In genomic region chr8:95314707-95315106, GRCm38 (mm10) we compare ENCODE assay signal across 26 mouse cellular contexts. TPM values are rescaled to one million over a fixed set of nuclear protein-coding genes. Genes with fewer than 3 reads are reported as not detected.
DNase-seq lines count a peak whose midpoint lies in the region; ATAC-seq and TF ChIP-seq lines count a peak whose summit lies in the region.
"Had no signal": no experiment of that assay in that cellular context is flagged by ENCODE, and none has a peak within 500 bp of the region (broad histone marks: within the 10 kb centered on the region; RNA-seq: fewer than 3 reads in every experiment).

No protein-coding gene starts in this region.

- H3K4me1 ChIP-seq in hindbrain, embryonic 14.5 days (replicated peaks; ENCODE audit: control insufficient read depth, insufficient read depth, low read length) = no peaks in the 10 kb centered on the region
- H3K4me1 ChIP-seq in kidney, adult 2 months (ENCODE audit: control insufficient read depth, insufficient read depth, low read length) = peaks cover 5% of the 10 kb centered on the region; the same call in 1 of the 2 replicates

- no peak overlapping the region for H3K4me3 ChIP-seq in layer of hippocampus, adult 2 months
- no peak overlapping the region for H3K4me3 ChIP-seq in hindbrain, embryonic 14.5 days (replicated peaks; ENCODE audit: low read length)
- no peak overlapping the region for H3K4me3 ChIP-seq in kidney, adult 2 months (ENCODE audit: insufficient read depth, low read depth, low read length)
- H3K4me3 ChIP-seq: embryonic facial prominence, embryonic 10.5 days; forebrain, embryonic 13.5 days; heart, embryonic 12.5 days had no signal

- DNase-seq in adrenal gland, adult 8-10 months = peak; percentile 43
- DNase-seq in adrenal gland, adult 18-20 months (ENCODE audit: low spot score in 2 of 2) = no peak
- no peak for DNase-seq in layer of hippocampus, adult 2 months (ENCODE audit: low spot score in 2 of 2)
- no peak for DNase-seq in layer of hippocampus, adult 9-11 months
- peak; percentile 78 for DNase-seq in 416B (ENCODE audit: low read depth)
- peak; percentile 44 for DNase-seq in adrenal gland, postnatal 10 days
- DNase-seq in hindbrain, embryonic 14.5 days (ENCODE audit: low spot score) = no peak
- no peak for DNase-seq in kidney, adult 2 months
- DNase-seq: B cell, adult 2 months; cerebellum, adult 2 months; cerebellum, postnatal 10 days; forebrain, postnatal 0 days; gastrocnemius, postnatal 25 days; heart, adult 11 months; heart, postnatal 36 days had no signal

- TF ChIP-seq CTCF in layer of hippocampus, adult 2 months (conservative IDR thresholded peaks at IDR 0.05) = peak; percentile 51
- TF ChIP-seq CTCF in kidney, adult 2 months (conservative IDR thresholded peaks at IDR 0.05; ENCODE audit: insufficient read depth, insufficient read length, low read depth, low read length) = no peak

- ATAC-seq in hindbrain, embryonic 14.5 days (ENCODE audit: low FRiP score) = no peak
- ATAC-seq: activated CD4-positive, CD25-positive, alpha-beta regulatory T cell, adult 4 months; forebrain, embryonic 13.5 days; forebrain, postnatal 0 days; hindbrain, embryonic 16.5 days; inflammation-experienced regulatory T-cells, adult 6 months; intestine, postnatal 0 days; Patski had no signal

- TF ChIP-seq POLR2A in kidney, adult 2 months (IDR thresholded peaks at IDR 0.05; ENCODE audit: low read depth, low read length) = no peak

- H3K9ac ChIP-seq in hindbrain, embryonic 14.5 days = no peak overlapping the region
- H3K9ac ChIP-seq: forebrain, embryonic 13.5 days; forebrain, postnatal 0 days; heart, embryonic 12.5 days had no signal

- H3K36me3 ChIP-seq in hindbrain, embryonic 14.5 days (replicated peaks; ENCODE audit: control insufficient read depth, insufficient read depth) = no peaks in the 10 kb centered on the region
- H3K36me3 ChIP-seq in kidney, adult 2 months (ENCODE audit: control insufficient read depth, insufficient read depth, low read length) = no peaks in the 10 kb centered on the region
- H3K36me3 ChIP-seq: embryonic facial prominence, embryonic 10.5 days; heart, embryonic 12.5 days had no signal

- 84% methylated on average over 2 of the region's 2 CpGs for WGBS in hindbrain, embryonic 14.5 days
- WGBS in kidney, adult 2 months = 52% methylated on average over 2 of the region's 2 CpGs

- no peak overlapping the region for H3K27ac ChIP-seq in layer of hippocampus, adult 2 months
- H3K27ac ChIP-seq in hindbrain, embryonic 14.5 days = no peak overlapping the region
- no peak overlapping the region for H3K27ac ChIP-seq in kidney, adult 2 months (ENCODE audit: insufficient read depth, low read depth, low read length)
- H3K27ac ChIP-seq: embryonic facial prominence, embryonic 10.5 days; forebrain, embryonic 13.5 days had no signal

- no peak overlapping the region for H3K4me2 ChIP-seq in hindbrain, embryonic 14.5 days (replicated peaks)
- H3K4me2 ChIP-seq: forebrain, embryonic 13.5 days; heart, embryonic 12.5 days had no signal

- no peaks in the 10 kb centered on the region for H3K27me3 ChIP-seq in hindbrain, embryonic 14.5 days (ENCODE audit: control insufficient read depth, insufficient read depth, low read length)
- no peaks in the 10 kb centered on the region for H3K27me3 ChIP-seq in kidney, adult 2 months (replicated peaks; ENCODE audit: control insufficient read depth, insufficient read depth, low read length)

- H3K9me3 ChIP-seq in hindbrain, embryonic 14.5 days (ENCODE audit: control insufficient read depth, low read length) = no peaks in the 10 kb centered on the region
- H3K9me3 ChIP-seq: forebrain, embryonic 13.5 days had no signal

RNA-seq across cellular contexts. Expression of gene Tepp, which starts 4.3 kb away (rescaled TPM):
- 1 to 10 TPM; 1.5 to 1.7 (median 1.6) TPM for total RNA-seq in adrenal gland, adult 8-10 months (2022)
- total RNA-seq in adrenal gland, adult 18-20 months (2021) = 1 to 10 TPM in 1 of 2 experiments, under 1 TPM in 1; 0.64 to 1.3 TPM
- under 1 TPM in 1 of 2 experiments, not detected in 1; 0.67 TPM for total RNA-seq in layer of hippocampus, adult 2 months (2021)
- total RNA-seq in adrenal gland, postnatal 10 days (2021) = not detected
- polyA plus RNA-seq in hindbrain, embryonic 14.5 days (2014; fragmentation: Nextera tagmentation; extraction: Ambion mirVana) = 2.2 and 2.9 TPM in 2 replicates
- 0.22 and 0.41 TPM in 2 replicates for polyA plus RNA-seq in kidney, adult 2 months (2012; rRNA removed)
- total RNA-seq: CH12.LX; gastrocnemius, adult 18-20 months; gastrocnemius, postnatal 25 days; heart, postnatal 36 days had no signal
- polyA plus RNA-seq: activated CD4-positive, CD25-positive, alpha-beta regulatory T cell, adult 4 months; embryonic facial prominence, embryonic 10.5 days; heart, embryonic 12.5 days; hindbrain, embryonic 11.5 days; inflammation-experienced regulatory T-cells, adult 6 months; intestine, postnatal 0 days; Patski had no signal

RNA-seq across cellular contexts. Expression of gene Cngb1, which starts 8.3 kb away (rescaled TPM):
- 1 to 10 TPM in 2 of 4 experiments, under 1 TPM in 2; 0.70 to 1.1 (median 0.95) TPM for total RNA-seq in adrenal gland, adult 8-10 months (2022)
- total RNA-seq in adrenal gland, adult 18-20 months (2021) = under 1 TPM; 0.20 to 0.22 TPM
- under 1 TPM; 0.84 to 0.93 TPM for total RNA-seq in layer of hippocampus, adult 2 months (2021)
- 1 to 10 TPM in 1 of 2 experiments, under 1 TPM in 1; 0.60 to 1.5 TPM for total RNA-seq in adrenal gland, postnatal 10 days (2021)
- polyA plus RNA-seq in hindbrain, embryonic 14.5 days (2014; fragmentation: Nextera tagmentation; extraction: Ambion mirVana) = 0.18 and 0.44 TPM in 2 replicates
- 0.38 and 1.1 TPM in 2 replicates for polyA plus RNA-seq in kidney, adult 2 months (2012; rRNA removed)
- total RNA-seq: CH12.LX had no signal
- polyA plus RNA-seq: embryonic facial prominence, embryonic 10.5 days had no signal

RNA-seq across cellular contexts. Expression of gene Zfp319, which starts 17.0 kb away (rescaled TPM):
- 10 to 100 TPM; 10.6 to 15.1 (median 12.7) TPM for total RNA-seq in adrenal gland, adult 8-10 months (2022)
- 10 to 100 TPM in 1 of 2 experiments, 1 to 10 TPM in 1; 9.4 to 11.0 TPM for total RNA-seq in adrenal gland, adult 18-20 months (2021)
- 10 to 100 TPM; 15.0 to 16.7 TPM for total RNA-seq in layer of hippocampus, adult 2 months (2021)
- 10 to 100 TPM; 10.5 to 11.3 TPM for total RNA-seq in adrenal gland, postnatal 10 days (2021)
- polyA plus RNA-seq in hindbrain, embryonic 14.5 days (2014; fragmentation: Nextera tagmentation; extraction: Ambion mirVana) = 14.2 and 15.9 TPM in 2 replicates
- 6.2 and 6.5 TPM in 2 replicates for polyA plus RNA-seq in kidney, adult 2 months (2012; rRNA removed)

RNA-seq across cellular contexts. Expression of gene Usb1, which starts 17.4 kb away (rescaled TPM):
- 10 to 100 TPM; 16.7 to 24.1 (median 20.2) TPM for total RNA-seq in adrenal gland, adult 8-10 months (2022)
- total RNA-seq in adrenal gland, adult 18-20 months (2021) = 10 to 100 TPM; 11.6 to 11.9 TPM
- total RNA-seq in layer of hippocampus, adult 2 months (2021) = 10 to 100 TPM in 1 of 2 experiments, 1 to 10 TPM in 1; 9.8 to 13.1 TPM
- total RNA-seq in adrenal gland, postnatal 10 days (2021) = 10 to 100 TPM; 18.5 to 20.5 TPM
- polyA plus RNA-seq in hindbrain, embryonic 14.5 days (2014; fragmentation: Nextera tagmentation; extraction: Ambion mirVana) = 31.0 and 32.3 TPM in 2 replicates
- polyA plus RNA-seq in kidney, adult 2 months (2012; rRNA removed) = 27.7 and 29.8 TPM in 2 replicates

RNA-seq across cellular contexts. Expression of gene Mmp15, which starts 37.4 kb away (rescaled TPM):
- total RNA-seq in adrenal gland, adult 8-10 months (2022) = 1 to 10 TPM; 3.8 to 7.0 (median 4.5) TPM
- 1 to 10 TPM; 5.6 to 8.9 TPM for total RNA-seq in adrenal gland, adult 18-20 months (2021)
- total RNA-seq in layer of hippocampus, adult 2 months (2021) = 10 to 100 TPM; 13.1 to 14.9 TPM
- 10 to 100 TPM; 23.0 to 32.7 TPM for total RNA-seq in adrenal gland, postnatal 10 days (2021)
- 24.6 and 26.5 TPM in 2 replicates for polyA plus RNA-seq in hindbrain, embryonic 14.5 days (2014; fragmentation: Nextera tagmentation; extraction: Ambion mirVana)
- polyA plus RNA-seq in kidney, adult 2 months (2012; rRNA removed) = 5.3 and 5.6 TPM in 2 replicates

Comparison
In these comparisons a context has a peak if more than half of its experiments do, and no peak if none do; other contexts are left out.
1. DNase-seq: peak in adrenal gland, adult 8-10 months (single experiment), 416B (single experiment) and adrenal gland, postnatal 10 days (single experiment); none in adrenal gland, adult 18-20 months (0 of 2), layer of hippocampus, adult 2 months (0 of 2), layer of hippocampus, adult 9-11 months (single experiment), hindbrain, embryonic 14.5 days (single experiment) and kidney, adult 2 months (single experiment).